Comparison of ENCODE assay signal across 12 mouse cellular contexts in genomic region chr6:88236513-88236912, GRCm38 (mm10). TPM values are rescaled to one million over a fixed set of nuclear protein-coding genes. Genes with fewer than 3 reads are reported as not detected.
DNase-seq lines count a peak whose midpoint lies in the region; ATAC-seq and TF ChIP-seq lines count a peak whose summit lies in the region.
"Had no signal": no experiment of that assay in that cellular context is flagged by ENCODE, and none has a peak within 500 bp of the region (broad histone marks: within the 10 kb centered on the region; RNA-seq: fewer than 3 reads in every experiment).

No protein-coding gene starts in this region.

- no peaks in the 10 kb centered on the region for H3K36me3 ChIP-seq in midbrain, embryonic 11.5 days (ENCODE audit: control insufficient read depth, insufficient read depth, low read length)
- no peaks in the 10 kb centered on the region for H3K36me3 ChIP-seq in midbrain, postnatal 0 days (ENCODE audit: insufficient read depth, low read length)
- no peaks in the 10 kb centered on the region for H3K36me3 ChIP-seq in limb, embryonic 13.5 days

- H3K4me1 ChIP-seq in midbrain, embryonic 11.5 days (ENCODE audit: control insufficient read depth, insufficient read depth, low read length), result peaks cover 10% of the 10 kb centered on the region
- H3K4me1 ChIP-seq in midbrain, postnatal 0 days (ENCODE audit: insufficient read depth, low read length), result no peaks in the 10 kb centered on the region
- H3K4me1 ChIP-seq in limb, embryonic 13.5 days, result peaks cover 10% of the 10 kb centered on the region

- intact Hi-C loops in gastrocnemius, postnatal 14 days (cut with DNase I; ENCODE audit: low total_unique reads), result no loop called here

- 11% methylated on average over 7 of the region's 7 CpGs for WGBS in midbrain, embryonic 11.5 days
- 16% methylated on average over 7 of the region's 7 CpGs for WGBS in midbrain, postnatal 0 days
- WGBS in limb, embryonic 13.5 days, result 19% methylated on average over 7 of the region's 7 CpGs

- peak; percentile 24 for DNase-seq in gastrocnemius, postnatal 14 days
- no peak for DNase-seq in gastrocnemius, postnatal 25 days
- no peak for DNase-seq in midbrain, embryonic 11.5 days (ENCODE audit: low spot score, missing footprints)
- DNase-seq in midbrain, postnatal 0 days (ENCODE audit: low spot score), result no peak
- peak; percentile 65 for DNase-seq in testis, postnatal 10 days (ENCODE audit: low spot score)
- DNase-seq in layer of hippocampus, adult 2 months (ENCODE audit: low spot score in 2 of 2), result no peak
- DNase-seq in frontal cortex, adult 2 months (ENCODE audit: extremely low spot score in 1 of 2, low spot score in 1 of 2), result no peak
- DNase-seq: B cell, adult 2 months; thymus, postnatal 25 days had no signal

- peak overlapping the region; percentile 34 for H3K4me2 ChIP-seq in midbrain, embryonic 11.5 days
- H3K4me2 ChIP-seq in midbrain, postnatal 0 days (ENCODE audit: low read depth, low read length, poor library complexity, severe bottlenecking), result no peak overlapping the region
- peak overlapping the region; percentile 54; the same call in 1 of the 2 replicates for H3K4me2 ChIP-seq in limb, embryonic 13.5 days (replicated peaks)

- peak; percentile 57; the same call in 1 of the 2 replicates for ATAC-seq in midbrain, embryonic 11.5 days (ENCODE audit: low FRiP score)
- ATAC-seq in midbrain, postnatal 0 days (ENCODE audit: low FRiP score), result no peak
- no peak for ATAC-seq in limb, embryonic 13.5 days (ENCODE audit: low FRiP score, low read depth)
- ATAC-seq: inflammation-experienced regulatory T-cells, adult 6 months had no signal

- peaks cover 10% of the 10 kb centered on the region for H3K27me3 ChIP-seq in midbrain, embryonic 11.5 days (ENCODE audit: control insufficient read depth, insufficient read depth, low read length)
- H3K27me3 ChIP-seq in midbrain, postnatal 0 days (ENCODE audit: insufficient read depth, low read length), result no peaks in the 10 kb centered on the region
- peaks cover 66% of the 10 kb centered on the region for H3K27me3 ChIP-seq in limb, embryonic 13.5 days

- H3K4me3 ChIP-seq in midbrain, embryonic 11.5 days (ENCODE audit: low read depth, low read length), result no peak overlapping the region
- no peak overlapping the region for H3K4me3 ChIP-seq in midbrain, postnatal 0 days (ENCODE audit: low read depth, low read length)
- H3K4me3 ChIP-seq in limb, embryonic 13.5 days, result no peak overlapping the region
- no peak overlapping the region for H3K4me3 ChIP-seq in layer of hippocampus, adult 2 months

- no peaks in the 10 kb centered on the region for H3K9me3 ChIP-seq in midbrain, embryonic 11.5 days (ENCODE audit: control insufficient read depth, low read length)
- no peaks in the 10 kb centered on the region for H3K9me3 ChIP-seq in midbrain, postnatal 0 days (ENCODE audit: low read length)
- no peaks in the 10 kb centered on the region for H3K9me3 ChIP-seq in limb, embryonic 13.5 days

- TF ChIP-seq CTCF in midbrain, postnatal 0 days (IDR thresholded peaks at IDR 0.05), result no peak
- TF ChIP-seq CTCF in layer of hippocampus, adult 2 months (conservative IDR thresholded peaks at IDR 0.05), result no peak

- H3K27ac ChIP-seq in midbrain, embryonic 11.5 days (ENCODE audit: low read depth, low read length), result peak overlapping the region; percentile 30; the same call in 1 of the 2 replicates
- H3K27ac ChIP-seq in midbrain, postnatal 0 days (ENCODE audit: low read depth, low read length), result no peak overlapping the region
- no peak overlapping the region for H3K27ac ChIP-seq in limb, embryonic 13.5 days
- H3K27ac ChIP-seq in layer of hippocampus, adult 2 months, result no peak overlapping the region

- peak overlapping the region; percentile 31 for H3K9ac ChIP-seq in midbrain, embryonic 11.5 days (ENCODE audit: low read length)
- no peak overlapping the region for H3K9ac ChIP-seq in midbrain, postnatal 0 days (replicated peaks; ENCODE audit: low read length, poor library complexity, severe bottlenecking)
- no peak overlapping the region for H3K9ac ChIP-seq in limb, embryonic 13.5 days

RNA-seq across cellular contexts. Expression of gene Dnajb8, which starts 14.4 kb away (rescaled TPM):
- not detected for total RNA-seq in gastrocnemius, postnatal 14 days (2021)
- not detected for total RNA-seq in gastrocnemius, postnatal 25 days (2021)
- polyA plus RNA-seq in midbrain, embryonic 11.5 days (2014; fragmentation: Nextera tagmentation; extraction: Ambion mirVana), result not detected in 2 replicates
- not detected in 2 replicates for total RNA-seq in midbrain, postnatal 0 days (2014; rRNA removed)
- not detected in 2 replicates for polyA plus RNA-seq in midbrain, postnatal 0 days (2015; fragmentation: Nextera tagmentation; extraction: Ambion mirVana)
- polyA plus RNA-seq in limb, embryonic 13.5 days (2015; fragmentation: Nextera tagmentation; extraction: Ambion mirVana), result not detected in 2 replicates
- total RNA-seq in layer of hippocampus, adult 2 months (2021), result not detected
- not detected in 2 replicates for polyA plus RNA-seq in frontal cortex, adult 2 months (2012; rRNA removed)
- polyA plus RNA-seq: inflammation-experienced regulatory T-cells, adult 6 months; limb, embryonic 14.5 days had no signal

RNA-seq across cellular contexts. Expression of gene Gata2, which starts 42.8 kb away (rescaled TPM):
- 1 to 10 TPM; 5.4 to 7.4 TPM for total RNA-seq in gastrocnemius, postnatal 14 days (2021)
- total RNA-seq in gastrocnemius, postnatal 25 days (2021), result 1 to 10 TPM; 4.4 to 6.3 TPM
- polyA plus RNA-seq in midbrain, embryonic 11.5 days (2014; fragmentation: Nextera tagmentation; extraction: Ambion mirVana), result 26.6 and 28.6 TPM in 2 replicates
- 9.2 and 19.3 TPM in 2 replicates for total RNA-seq in midbrain, postnatal 0 days (2014; rRNA removed)
- polyA plus RNA-seq in midbrain, postnatal 0 days (2015; fragmentation: Nextera tagmentation; extraction: Ambion mirVana), result 17.2 and 18.5 TPM in 2 replicates
- polyA plus RNA-seq in limb, embryonic 13.5 days (2015; fragmentation: Nextera tagmentation; extraction: Ambion mirVana), result 11.9 and 12.0 TPM in 2 replicates
- total RNA-seq in layer of hippocampus, adult 2 months (2021), result 1 to 10 TPM; 6.8 to 7.7 TPM
- 5.7 and 7.4 TPM in 2 replicates for polyA plus RNA-seq in frontal cortex, adult 2 months (2012; rRNA removed)
- polyA plus RNA-seq: inflammation-experienced regulatory T-cells, adult 6 months had no signal

Comparison
In these comparisons a context has a peak if more than half of its experiments do, and no peak if none do; other contexts are left out.
1. DNase-seq: peak in gastrocnemius, postnatal 14 days (single experiment) and testis, postnatal 10 days (single experiment); none in gastrocnemius, postnatal 25 days (single experiment), midbrain, embryonic 11.5 days (single experiment), midbrain, postnatal 0 days (single experiment), layer of hippocampus, adult 2 months (0 of 2) and frontal cortex, adult 2 months (0 of 2).